Comparison of ENCODE assay signal across 28 mouse cellular contexts in the genomic region with DNA sequence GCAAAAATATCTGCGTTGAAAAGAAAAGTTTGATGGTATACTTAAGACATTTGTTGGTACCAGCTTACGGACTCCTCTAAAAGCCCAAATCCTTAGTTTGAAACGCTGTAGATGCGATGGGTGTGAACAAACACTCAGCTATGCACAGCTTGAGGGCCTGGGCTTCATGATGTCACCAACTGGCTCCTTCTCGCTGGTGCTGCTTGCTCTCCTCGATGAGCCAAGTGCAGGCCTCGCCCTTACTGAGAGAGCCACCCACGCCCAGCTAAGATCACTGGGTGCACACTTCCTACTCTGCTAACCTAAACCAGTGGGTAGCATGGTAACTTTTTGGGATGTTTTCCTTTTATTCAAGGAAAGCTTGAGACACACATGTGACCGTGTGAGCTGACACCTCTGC. TPM values are rescaled to one million over a fixed set of nuclear protein-coding genes. Genes with fewer than 3 reads are reported as not detected.
DNase-seq lines count a peak whose midpoint lies in the region; ATAC-seq and TF ChIP-seq lines count a peak whose summit lies in the region.
"Had no signal": no experiment of that assay in that cellular context is flagged by ENCODE, and none has a peak within 500 bp of the region (broad histone marks: within the 10 kb centered on the region; RNA-seq: fewer than 3 reads in every experiment).

No protein-coding gene starts in this region.

- H3K9ac ChIP-seq in heart, embryonic 11.5 days (ENCODE audit: low read depth, low read length) = no peak overlapping the region
- H3K9ac ChIP-seq in lung, postnatal 0 days (replicated peaks; ENCODE audit: low read depth) = no peak overlapping the region
- H3K9ac ChIP-seq: embryonic facial prominence, embryonic 15.5 days; forebrain, embryonic 13.5 days; kidney, embryonic 15.5 days; liver, embryonic 12.5 days; liver, postnatal 0 days; midbrain, embryonic 13.5 days had no signal

- WGBS in heart, embryonic 11.5 days (ENCODE audit: insufficient replicate concordance) = 91% methylated on average over 9 of the region's 9 CpGs
- whole genome bisulfite sequencing in lung, postnatal 0 days = 79% methylated on average over 9 of the region's 9 CpGs

- no peak overlapping the region for H3K27ac ChIP-seq in heart, embryonic 11.5 days (ENCODE audit: low read depth, low read length)
- no peak overlapping the region for H3K27ac ChIP-seq in lung, postnatal 0 days (ENCODE audit: low read length)
- H3K27ac ChIP-seq: embryonic facial prominence, embryonic 10.5 days; embryonic facial prominence, embryonic 15.5 days; forebrain, embryonic 13.5 days; kidney, embryonic 15.5 days; layer of hippocampus, adult 2 months; liver, embryonic 12.5 days; macrophage; midbrain, embryonic 13.5 days had no signal

- no peak for ATAC-seq in heart, embryonic 11.5 days (replicated peaks; ENCODE audit: insufficient number of reproducible peaks, low FRiP score, low TSS enrichment)
- ATAC-seq in lung, postnatal 0 days = peak; percentile 65
- ATAC-seq: forebrain, embryonic 13.5 days; hindbrain, embryonic 16.5 days; liver, embryonic 12.5 days; liver, postnatal 0 days; midbrain, embryonic 13.5 days had no signal

- peak; percentile 95 for DNase-seq in heart, adult 11 months
- DNase-seq in lung, postnatal 0 days (ENCODE audit: low spot score) = no peak
- no peak for DNase-seq in lung, postnatal 36 days
- peak; percentile 56 for DNase-seq in skeletal muscle tissue, adult 2 months (ENCODE audit: low read depth, low spot score)
- DNase-seq in left cerebral cortex, adult 18-20 months (ENCODE audit: low spot score in 2 of 2) = no peak
- DNase-seq: adrenal gland, postnatal 25 days; B cell, adult 2 months; cerebellum, adult 2 months; cerebellum, postnatal 14 days; kidney, adult 18-20 months; kidney, postnatal 25 days; left cerebral cortex, postnatal 4 days; liver, postnatal 0 days; right cerebral cortex, postnatal 25 days; spleen, adult 18-20 months; thymus, adult 2 months; thymus, postnatal 36 days had no signal

- no peaks in the 10 kb centered on the region for H3K9me3 ChIP-seq in heart, embryonic 11.5 days (replicated peaks; ENCODE audit: control insufficient read depth, low read length)
- H3K9me3 ChIP-seq in lung, postnatal 0 days (ENCODE audit: low read length) = no peaks in the 10 kb centered on the region
- H3K9me3 ChIP-seq: embryonic facial prominence, embryonic 10.5 days; embryonic facial prominence, embryonic 15.5 days; forebrain, embryonic 13.5 days; kidney, embryonic 15.5 days; liver, embryonic 12.5 days; midbrain, embryonic 13.5 days had no signal

- H3K36me3 ChIP-seq in heart, embryonic 11.5 days (ENCODE audit: control insufficient read depth, insufficient read depth, low read length) = peaks cover 9% of the 10 kb centered on the region
- peaks cover 23% of the 10 kb centered on the region for H3K36me3 ChIP-seq in lung, postnatal 0 days (ENCODE audit: insufficient read depth, low read length)

- no peaks in the 10 kb centered on the region for H3K27me3 ChIP-seq in heart, embryonic 11.5 days (ENCODE audit: control insufficient read depth, insufficient read depth, low read length)
- H3K27me3 ChIP-seq in lung, postnatal 0 days (replicated peaks; ENCODE audit: insufficient read depth, low read length) = no peaks in the 10 kb centered on the region
- H3K27me3 ChIP-seq: embryonic facial prominence, embryonic 15.5 days; forebrain, embryonic 13.5 days; kidney, embryonic 15.5 days; liver, embryonic 12.5 days; midbrain, embryonic 13.5 days had no signal

- no peak overlapping the region for H3K4me2 ChIP-seq in heart, embryonic 11.5 days
- H3K4me2 ChIP-seq in lung, postnatal 0 days (replicated peaks; ENCODE audit: low read depth, low read length) = no peak overlapping the region
- H3K4me2 ChIP-seq: embryonic facial prominence, embryonic 15.5 days; forebrain, embryonic 13.5 days; kidney, embryonic 15.5 days; liver, embryonic 12.5 days; midbrain, embryonic 13.5 days had no signal

- H3K4me3 ChIP-seq in heart, embryonic 11.5 days (ENCODE audit: low read depth, low read length) = no peak overlapping the region
- H3K4me3 ChIP-seq in lung, postnatal 0 days (ENCODE audit: low read depth, low read length) = no peak overlapping the region
- H3K4me3 ChIP-seq: embryonic facial prominence, embryonic 10.5 days; embryonic facial prominence, embryonic 15.5 days; forebrain, embryonic 13.5 days; kidney, embryonic 15.5 days; layer of hippocampus, adult 2 months; liver, embryonic 12.5 days; midbrain, embryonic 13.5 days had no signal

- no peak for TF ChIP-seq EP300 in lung, postnatal 0 days (IDR thresholded peaks at IDR 0.05)

- no peak for TF ChIP-seq CTCF in lung, postnatal 0 days (IDR thresholded peaks at IDR 0.05)

- H3K4me1 ChIP-seq in heart, embryonic 11.5 days (ENCODE audit: control insufficient read depth, insufficient read depth, low read length) = no peaks in the 10 kb centered on the region
- H3K4me1 ChIP-seq in lung, postnatal 0 days (ENCODE audit: insufficient read depth, low read depth, low read length) = no peaks in the 10 kb centered on the region
- H3K4me1 ChIP-seq: embryonic facial prominence, embryonic 10.5 days; forebrain, embryonic 13.5 days; kidney, embryonic 15.5 days; liver, embryonic 12.5 days; midbrain, embryonic 13.5 days had no signal

RNA-seq across cellular contexts. Expression of gene Sptlc1, which starts 35.0 kb away (rescaled TPM):
- 20.9 and 22.3 TPM in 2 replicates for polyA plus RNA-seq in heart, embryonic 11.5 days (2014; fragmentation: Nextera tagmentation; extraction: Ambion mirVana)
- 34.2 and 34.8 TPM in 2 replicates for polyA plus RNA-seq in lung, postnatal 0 days (2015; fragmentation: Nextera tagmentation; extraction: Ambion mirVana)
- 10 to 100 TPM; 29.3 to 29.8 TPM for total RNA-seq in left cerebral cortex, adult 18-20 months (2021)

RNA-seq across cellular contexts. Expression of gene Ror2, which starts 56.3 kb away (rescaled TPM):
- polyA plus RNA-seq in heart, embryonic 11.5 days (2014; fragmentation: Nextera tagmentation; extraction: Ambion mirVana) = 10.2 and 12.6 TPM in 2 replicates
- polyA plus RNA-seq in lung, postnatal 0 days (2015; fragmentation: Nextera tagmentation; extraction: Ambion mirVana) = 5.3 and 5.5 TPM in 2 replicates
- 1 to 10 TPM; 1.1 to 1.8 TPM for total RNA-seq in left cerebral cortex, adult 18-20 months (2021)
- total RNA-seq: megakaryocyte-erythroid progenitor cell, adult 5-6 weeks had no signal
- polyA plus RNA-seq: macrophage had no signal

Comparison
In these comparisons a context has a peak if more than half of its experiments do, and no peak if none do; other contexts are left out.
1. DNase-seq: peak in heart, adult 11 months (single experiment) and skeletal muscle tissue, adult 2 months (single experiment); none in lung, postnatal 0 days (single experiment), lung, postnatal 36 days (single experiment) and left cerebral cortex, adult 18-20 months (0 of 2).